Mouse (Mus musculus) large intestine, adult 2 months (tissue): Measurements from ENCODE around the gene Cstf2t. TPM values are rescaled to one million over a fixed set of nuclear protein-coding genes. Genes with fewer than 3 reads are reported as not detected.

Experiments
- DNase-seq: peaks from one replicate; pipeline ENCODE4 v3.0.0-alpha.2; 2012; ENCODE audit warnings: low read depth, low spot score
- WGBS: fragments of 180-500 bp; shearing (Covaris S2); methylation state at CpG from one replicate; pipeline ENCODE4 v1.1.7; 2018; 5-methylcytosine and 5-hydroxymethylcytosine counted together
- polyA plus RNA-seq: library from polyadenylated mRNA; depleted of rRNA; stranded (reverse); fragments of >200 nt; gene quantifications from 2 replicates; pipeline ENCODE4 v1.2.3, GENCODE M21; 2012

Gene Cstf2t
- polyA plus RNA-seq, 1 experiment: 8.5 TPM

DNA sequence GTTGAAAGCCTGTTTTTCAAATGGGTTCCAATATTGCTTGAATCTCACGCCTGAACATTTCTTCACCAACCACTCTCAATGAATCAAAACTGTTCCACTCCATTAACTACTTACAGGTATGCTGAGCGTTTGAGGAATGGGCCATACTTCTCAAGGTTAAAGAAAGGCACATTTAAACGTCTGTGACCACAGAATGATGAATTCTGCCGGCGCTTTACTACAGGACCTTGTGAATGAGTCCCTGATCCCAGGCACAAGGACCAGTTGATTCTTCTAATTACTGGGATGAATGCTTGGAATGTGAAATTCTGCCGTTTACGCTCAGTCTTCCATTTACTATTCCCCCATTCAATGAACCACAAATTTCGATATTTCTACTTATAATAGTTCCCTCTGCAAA, 50.0 kb downstream of the Cstf2t start:
- 74% methylated on average over 8 of the region's 8 CpGs for WGBS
- no peak for DNase-seq

DNA sequence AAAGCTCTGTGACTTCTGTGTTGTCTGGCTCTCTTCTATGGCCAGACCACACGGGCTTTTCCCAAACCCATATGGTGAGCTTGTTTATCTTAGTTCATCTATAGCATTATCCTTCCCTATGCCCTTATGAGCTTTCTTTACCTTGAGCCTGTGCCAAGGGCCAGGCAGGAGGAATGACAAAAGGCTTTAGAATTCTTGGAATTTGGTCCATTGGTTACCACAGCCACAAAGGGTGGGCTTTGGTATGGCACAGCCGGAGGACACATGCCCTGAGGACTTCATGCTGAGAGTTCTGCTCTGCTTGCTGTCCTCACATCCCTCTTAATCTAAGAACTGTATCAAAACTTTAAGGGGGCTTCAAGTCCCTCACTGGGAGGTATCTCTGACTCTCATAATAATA, 53.7 kb downstream of the Cstf2t start:
- 43% methylated on average over 2 of the region's 2 CpGs for WGBS
- no peak for DNase-seq
